Mouse (Mus musculus) neural tube, embryonic 14.5 days (tissue): ENCODE measurements around the gene Rnf8. TPM values are rescaled to one million over a fixed set of nuclear protein-coding genes. Genes with fewer than 3 reads are reported as not detected.

Experiments
- ATAC-seq: fragments of 200-750 bp; cut with Nextera tagmentation; 2 replicates; pipeline ENCODE4 v1.8.0; 2017; ENCODE audit warnings: low read depth, mild to moderate bottlenecking, moderate TSS enrichment, moderate library complexity
- H3K27ac ChIP-seq: fragments of 300-500 bp; sonication (generic); 2 replicates; pipeline ENCODE4 v1.5.1; 2014; ENCODE audit warnings: low read depth, mild to moderate bottlenecking, control low read depth, low read length, moderate library complexity, mixed read lengths
- H3K27me3 ChIP-seq: fragments of 300-500 bp; sonication (generic); 2 replicates; pipeline ENCODE4 v1.6.1; 2014; ENCODE audit warnings: low read length; ENCODE audit not compliant: control insufficient read depth, insufficient read depth
- H3K36me3 ChIP-seq: fragments of 300-500 bp; sonication (generic); 2 replicates; pipeline ENCODE4 v1.6.1; 2014; ENCODE audit warnings: low read length, mixed read lengths; ENCODE audit not compliant: control insufficient read depth, insufficient read depth
- H3K4me1 ChIP-seq: fragments of 300-500 bp; sonication (generic); 2 replicates; pipeline ENCODE4 v1.6.1; 2014; ENCODE audit warnings: low read length; ENCODE audit not compliant: control insufficient read depth, insufficient read depth
- H3K4me2 ChIP-seq: fragments of 300-500 bp; sonication (generic); 2 replicates; pipeline ENCODE4 v1.6.1; 2014; ENCODE audit warnings: mild to moderate bottlenecking, low read depth, low read length, control low read depth
- H3K4me3 ChIP-seq: fragments of 300-500 bp; sonication (generic); 2 replicates; pipeline ENCODE4 v1.5.1; 2014; ENCODE audit warnings: low read depth, low read length, control low read depth, mixed read lengths
- H3K9ac ChIP-seq: fragments of 300-500 bp; sonication (generic); replicated peaks from 2 replicates; pipeline ENCODE4 v1.6.1; 2014; ENCODE audit warnings: low read depth, mild to moderate bottlenecking, control low read depth, low read length, mixed read lengths
- H3K9me3 ChIP-seq: fragments of 300-500 bp; sonication (generic); 2 replicates; pipeline ENCODE4 v1.6.1; 2016; ENCODE audit warnings: low read length; ENCODE audit not compliant: control insufficient read depth
- WGBS: fragments of 180-500 bp; shearing (Covaris S2); extraction: QIAGEN DNeasy Blood & Tissue Kit; methylation state at CpG from one replicate; pipeline ENCODE4 v1.1.7; 2014; 5-methylcytosine and 5-hydroxymethylcytosine counted together
- polyA plus RNA-seq: library from polyadenylated mRNA; unstranded; fragments of >200 nt; fragmentation: Nextera tagmentation; extraction: Ambion mirVana; gene quantifications from 2 replicates; pipeline ENCODE4 v1.2.1, GENCODE M21; 2014

Rnf8 gene
- 76.8 and 81.4 TPM in 2 replicates for polyA plus RNA-seq

GRCm38 (mm10) chr17:29614115-29615023, at the start of gene Rnf8, which contains the start of gene Gm28043:
Rnf8 (plus strand) TSS chr17:29614790.
Gm28043 (plus strand) TSS chr17:29614876.
- H3K9me3 ChIP-seq, result no peaks in the 10 kb centered on the region
- no peaks in the 10 kb centered on the region; the same call in 1 of the 2 replicates for H3K27me3 ChIP-seq
- H3K4me1 ChIP-seq, result peaks cover 19% of the 10 kb centered on the region
- no peaks in the 10 kb centered on the region for H3K36me3 ChIP-seq
- ATAC-seq, result peak; percentile 90
- H3K4me2 ChIP-seq, result peak within 1 kb of the TSS; percentile 90
- peak within 1 kb of the TSS; percentile 87 for H3K27ac ChIP-seq
- peak within 1 kb of the TSS; percentile 96 for H3K9ac ChIP-seq
- H3K4me3 ChIP-seq, result peak within 1 kb of the TSS; percentile 98
- 2% methylated on average over 52 of the region's 52 CpGs for WGBS

GRCm38 (mm10) chr17:29565521-29565920, 49.1 kb upstream of the Rnf8 start:
- no peak for ATAC-seq
- H3K9ac ChIP-seq, result no peak overlapping the region
- WGBS, result 96% methylated on average over 5 of the region's 5 CpGs
- H3K4me1 ChIP-seq, result no peaks in the 10 kb centered on the region
- H3K4me2 ChIP-seq, result no peak overlapping the region
- H3K27me3 ChIP-seq, result no peaks in the 10 kb centered on the region
- H3K4me3 ChIP-seq, result no peak overlapping the region
- no peak overlapping the region for H3K27ac ChIP-seq
- no peaks in the 10 kb centered on the region for H3K9me3 ChIP-seq
- peaks cover 2% of the 10 kb centered on the region; the same call in 1 of the 2 replicates for H3K36me3 ChIP-seq

DNA sequence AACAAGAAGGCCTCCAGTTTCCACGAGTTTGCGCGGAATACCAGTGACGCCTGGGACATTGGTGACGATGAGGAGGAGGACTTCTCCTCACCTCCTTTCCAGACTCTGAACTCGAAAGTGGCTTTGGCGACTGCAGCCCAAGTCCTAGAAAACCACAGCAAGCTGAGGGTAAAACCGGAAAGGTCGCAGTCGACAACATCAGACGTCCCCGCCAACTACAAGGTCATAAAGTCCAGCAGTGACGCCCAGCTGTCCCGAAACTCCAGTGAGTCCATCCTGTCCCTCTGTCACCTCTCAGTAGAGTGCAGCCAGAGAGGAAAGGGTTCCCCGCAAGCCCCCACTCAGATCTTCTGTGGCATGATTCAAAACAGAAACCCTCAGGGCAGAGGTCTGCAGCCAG, 46.2 kb upstream of the Rnf8 start:
- Histone ChIP-seq H3K4me1 (no peaks in the 10 kb centered on the region), H3K4me2 (no peak overlapping the region), H3K9me3 (no peaks in the 10 kb centered on the region), H3K27ac (no peak overlapping the region), H3K4me3 (no peak overlapping the region), H3K36me3 (peaks cover 19% of the 10 kb centered on the region; the same call in 1 of the 2 replicates), H3K9ac (no peak overlapping the region), H3K27me3 (no peaks in the 10 kb centered on the region)
- 93% methylated on average over 15 of the region's 15 CpGs for WGBS
- no peak for ATAC-seq

DNA sequence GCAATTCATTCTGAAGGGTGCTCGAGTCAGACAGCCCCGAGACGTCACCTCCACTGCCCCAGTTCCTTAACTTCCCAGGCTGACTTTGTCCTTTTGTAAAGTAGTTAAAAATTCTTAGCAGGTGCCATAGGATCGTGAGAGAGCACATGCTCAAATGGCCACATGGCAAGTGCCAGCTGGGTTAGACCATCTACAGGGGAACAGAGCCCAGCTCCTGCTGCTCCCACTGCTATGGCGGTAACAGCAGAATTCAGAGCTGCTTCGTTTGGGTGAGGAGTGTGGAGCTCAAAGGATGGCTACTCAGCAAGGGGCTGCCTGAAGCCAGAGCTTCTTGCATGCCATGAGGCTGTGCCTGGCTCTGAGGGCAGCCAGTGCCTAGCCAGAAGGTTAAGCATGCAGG, 44.8 kb upstream of the Rnf8 start:
- Histone ChIP-seq H3K36me3 (peaks cover 22% of the 10 kb centered on the region), H3K4me3 (no peak overlapping the region), H3K9ac (no peak overlapping the region), H3K4me2 (no peak overlapping the region), H3K4me1 (no peaks in the 10 kb centered on the region), H3K27ac (no peak overlapping the region), H3K9me3 (no peaks in the 10 kb centered on the region), H3K27me3 (no peaks in the 10 kb centered on the region)
- 85% methylated on average over 6 of the region's 6 CpGs for WGBS
- no peak for ATAC-seq

DNA sequence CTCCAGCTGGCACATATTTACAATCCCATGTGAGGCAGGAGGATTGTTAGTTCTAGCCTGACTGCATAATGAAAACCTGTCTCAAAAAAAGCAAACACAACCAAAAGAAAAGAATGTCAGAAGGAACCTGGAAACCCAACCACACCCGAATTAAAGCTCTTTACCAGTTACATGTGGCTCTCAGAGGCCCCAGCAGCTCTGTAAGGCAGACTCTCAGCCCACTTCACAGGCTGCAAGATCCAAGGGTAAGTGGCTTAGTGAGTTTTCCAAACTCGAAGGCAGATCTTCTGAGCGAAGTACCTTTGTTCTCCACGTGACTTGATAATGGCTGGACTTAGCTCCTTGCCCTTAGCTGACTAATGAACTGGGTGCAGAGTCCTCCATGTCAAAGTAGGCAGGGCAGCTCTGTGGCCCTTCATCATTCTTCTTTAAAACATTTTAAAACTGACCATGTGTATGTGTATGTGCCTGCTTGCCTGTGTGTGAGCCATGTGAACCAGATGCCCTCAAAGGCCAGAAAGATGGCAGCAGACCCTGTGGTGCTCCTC, 34.9 kb upstream of the Rnf8 start:
- H3K4me1 ChIP-seq, result no peaks in the 10 kb centered on the region
- no peaks in the 10 kb centered on the region for H3K9me3 ChIP-seq
- no peaks in the 10 kb centered on the region for H3K27me3 ChIP-seq
- no peak overlapping the region for H3K4me3 ChIP-seq
- peaks cover 42% of the 10 kb centered on the region for H3K36me3 ChIP-seq
- WGBS, result 90% methylated on average over 4 of the region's 4 CpGs
- no peak overlapping the region for H3K9ac ChIP-seq
- H3K4me2 ChIP-seq, result no peak overlapping the region
- ATAC-seq, result no peak
- H3K27ac ChIP-seq, result no peak overlapping the region

DNA sequence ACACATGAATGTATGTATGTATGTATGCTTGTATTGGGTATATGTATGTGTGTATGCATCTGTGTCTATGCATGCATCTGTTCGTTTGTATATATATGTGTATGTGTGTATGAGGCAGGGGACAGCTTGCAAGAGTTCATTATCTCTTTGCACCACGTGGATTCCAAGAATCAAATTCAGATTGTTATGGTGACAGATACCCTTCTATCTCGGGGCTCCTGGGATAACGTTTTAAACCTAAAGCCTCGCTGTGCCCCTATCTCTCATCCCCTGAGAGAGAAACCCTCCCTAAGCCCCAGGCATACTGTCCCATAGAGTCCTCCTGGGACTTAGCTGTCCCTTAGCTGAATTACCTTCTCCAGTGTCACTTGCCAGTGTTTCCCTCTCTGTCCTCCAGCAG, 31.0 kb upstream of the Rnf8 start:
- Histone ChIP-seq H3K27ac (no peak overlapping the region), H3K36me3 (peaks cover 24% of the 10 kb centered on the region), H3K4me2 (no peak overlapping the region), H3K4me3 (no peak overlapping the region), H3K9ac (no peak overlapping the region), H3K9me3 (no peaks in the 10 kb centered on the region), H3K27me3 (no peaks in the 10 kb centered on the region), H3K4me1 (no peaks in the 10 kb centered on the region)
- no peak for ATAC-seq
- WGBS, result 89% methylated on average over 5 of the region's 5 CpGs

- WGBS, result 86% methylated on average over 5 of the region's 5 CpGs
- Histone ChIP-seq H3K9me3 (no peaks in the 10 kb centered on the region), H3K27me3 (no peaks in the 10 kb centered on the region), H3K9ac (no peak overlapping the region), H3K4me2 (no peak overlapping the region), H3K4me3 (no peak overlapping the region), H3K36me3 (peaks cover 18% of the 10 kb centered on the region), H3K27ac (no peak overlapping the region), H3K4me1 (peaks cover 6% of the 10 kb centered on the region)
- ATAC-seq, result no peak
Observed at GRCm38 (mm10) chr17:29584306-29584705, 30.3 kb upstream of the Rnf8 start.

DNA sequence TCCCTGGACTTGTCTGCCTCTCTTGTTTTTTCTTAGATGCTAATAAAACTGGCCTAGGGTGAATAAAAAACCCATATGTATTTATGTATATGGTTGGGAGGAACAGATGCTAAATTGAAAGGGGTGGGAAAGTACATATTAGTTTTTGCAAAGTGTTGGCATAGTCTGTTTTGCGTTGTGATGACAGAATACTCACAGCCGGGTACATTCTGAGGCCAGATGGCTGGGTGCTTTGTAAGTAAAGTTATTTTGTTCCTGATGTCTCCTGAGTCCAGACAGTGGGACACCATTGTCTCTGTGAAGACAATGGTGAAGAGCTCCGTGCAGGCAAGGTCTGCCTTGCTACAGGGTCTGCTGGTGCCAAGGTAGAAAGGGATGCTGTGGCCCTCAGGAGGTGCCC, 29.9 kb upstream of the Rnf8 start:
- WGBS, result 79% methylated on average over 3 of the region's 3 CpGs
- Histone ChIP-seq H3K9me3 (no peaks in the 10 kb centered on the region), H3K4me1 (peaks cover 11% of the 10 kb centered on the region), H3K9ac (no peak overlapping the region), H3K36me3 (peaks cover 15% of the 10 kb centered on the region), H3K27me3 (no peaks in the 10 kb centered on the region), H3K4me3 (no peak overlapping the region), H3K4me2 (no peak overlapping the region), H3K27ac (no peak overlapping the region)
- no peak for ATAC-seq

GRCm38 (mm10) chr17:29585446-29585845, 29.1 kb upstream of the Rnf8 start:
- H3K27ac ChIP-seq, result no peak overlapping the region
- ATAC-seq, result no peak
- no peak overlapping the region for H3K9ac ChIP-seq
- no peaks in the 10 kb centered on the region for H3K9me3 ChIP-seq
- no peak overlapping the region for H3K4me3 ChIP-seq
- 90% methylated on average over 6 of the region's 6 CpGs for WGBS
- H3K27me3 ChIP-seq, result no peaks in the 10 kb centered on the region
- no peak overlapping the region for H3K4me2 ChIP-seq
- H3K4me1 ChIP-seq, result peaks cover 13% of the 10 kb centered on the region
- peaks cover 9% of the 10 kb centered on the region for H3K36me3 ChIP-seq
